Mouse (Mus musculus) megakaryocyte-erythroid progenitor cell, adult 5-6 weeks (primary cell): ENCODE measurements around the gene Depdc7. TPM values are rescaled to one million over a fixed set of nuclear protein-coding genes. Genes with fewer than 3 reads are reported as not detected.

Source experiments
- total RNA-seq, 2 experiments: library from RNA; stranded (forward) in 1 of 2; stranded (reverse) in 1 of 2; fragments of 200-1000, 215-1000 nt in 1 of 2; fragments of >200 nt in 1 of 2; fragmentation: Nextera tagmentation in 1 of 2; gene quantifications; 2 replicates each; pipeline ENCODE4 v1.2.3; 2014 to 2017

Gene Depdc7
- total RNA-seq, 2 experiments from 2014 or later: not detected

Other genes with a start within 250 kb of the Depdc7 start
- 23.9 and 32.3 TPM in 2 replicates for gene Hipk3, start 248.4 kb downstream of the Depdc7 start, total RNA-seq (2014; fragmentation: Nextera tagmentation)
- 23.5 and 29.3 TPM in 2 replicates for gene Hipk3, start 248.4 kb downstream of the Depdc7 start, total RNA-seq (2017)
- 47.9 and 53.6 TPM in 2 replicates for gene Cstf3, start 152.4 kb downstream of the Depdc7 start, total RNA-seq (2014; fragmentation: Nextera tagmentation)
- gene Cstf3, start 152.4 kb downstream of the Depdc7 start, total RNA-seq (2017): 22.3 and 30.7 TPM in 2 replicates
- 2.3 and 3.0 TPM in 2 replicates for gene Tcp11l1, start 30.7 kb downstream of the Depdc7 start, total RNA-seq (2014; fragmentation: Nextera tagmentation)
- 0.99 and 2.7 TPM in 2 replicates for gene Tcp11l1, start 30.7 kb downstream of the Depdc7 start, total RNA-seq (2017)
- not detected in 2 replicates for gene Pin1rt1, start 26.5 kb downstream of the Depdc7 start, total RNA-seq (2014; fragmentation: Nextera tagmentation)
- not detected in 2 replicates for gene Pin1rt1, start 26.5 kb downstream of the Depdc7 start, total RNA-seq (2017)
- 23.7 and 28.0 TPM in 2 replicates for gene Qser1, start 73.9 kb upstream of the Depdc7 start, total RNA-seq (2014; fragmentation: Nextera tagmentation)
- gene Qser1, start 73.9 kb upstream of the Depdc7 start, total RNA-seq (2017): 3.8 and 12.6 TPM in 2 replicates
- gene Prrg4, start 107.0 kb upstream of the Depdc7 start, total RNA-seq (2014; fragmentation: Nextera tagmentation): 1.3 TPM in 2 replicates
- 5.2 and 13.1 TPM in 2 replicates for gene Prrg4, start 107.0 kb upstream of the Depdc7 start, total RNA-seq (2017)
- not detected in 2 replicates for gene Ccdc73, start 124.9 kb upstream of the Depdc7 start, total RNA-seq (2014; fragmentation: Nextera tagmentation)
- gene Ccdc73, start 124.9 kb upstream of the Depdc7 start, total RNA-seq (2017): 13.9 TPM in 1 of 2 replicates, not detected in the other